Mouse (Mus musculus) macrophage (primary cell): Measurements from ENCODE around the gene Trim63. TPM values are rescaled to one million over a fixed set of nuclear protein-coding genes. Genes with fewer than 3 reads are reported as not detected.
A peak's percentile ranks its signal among the peaks of the same experiment; 100 is the strongest.
"Not testable (repeated sequence)": the region's sequence is repeated elsewhere in the genome, so short reads cannot be mapped to it uniquely, and the experiment has no call there.

Experiments
- H3K27ac ChIP-seq: fragments of 350-480 bp; formaldehyde crosslinking; 2 replicates; pipeline ENCODE4 v1.9.0; 2021
- H3K36me3 ChIP-seq: fragments of 350-480 bp; formaldehyde crosslinking; 2 replicates; pipeline ENCODE4 v1.9.0; 2021; ENCODE audit errors: inconsistent target
- H3K4me3 ChIP-seq: fragments of 350-480 bp; formaldehyde crosslinking; 2 replicates; pipeline ENCODE4 v1.9.0; 2021; ENCODE audit errors: inconsistent target
- H3K79me2 ChIP-seq: fragments of 350-480 bp; formaldehyde crosslinking; 2 replicates; pipeline ENCODE4 v1.9.0; 2021; ENCODE audit errors: inconsistent target
- WGBS: methylation state at CpG from one replicate; pipeline ENCODE4 v1.1.7; 2026; ENCODE audit warnings: inconsistent platforms; ENCODE audit not compliant: missing documents; 5-methylcytosine and 5-hydroxymethylcytosine counted together
- polyA plus RNA-seq: library from polyadenylated mRNA; stranded (reverse); fragments of 250-400 nt; gene quantifications from 3 replicates; pipeline ENCODE4 v1.2.4, GENCODE M21; 2018; ENCODE audit warnings: inconsistent platforms

Trim63 gene
- polyA plus RNA-seq, 1 experiment from 2014 or later, result not detected

DNA sequence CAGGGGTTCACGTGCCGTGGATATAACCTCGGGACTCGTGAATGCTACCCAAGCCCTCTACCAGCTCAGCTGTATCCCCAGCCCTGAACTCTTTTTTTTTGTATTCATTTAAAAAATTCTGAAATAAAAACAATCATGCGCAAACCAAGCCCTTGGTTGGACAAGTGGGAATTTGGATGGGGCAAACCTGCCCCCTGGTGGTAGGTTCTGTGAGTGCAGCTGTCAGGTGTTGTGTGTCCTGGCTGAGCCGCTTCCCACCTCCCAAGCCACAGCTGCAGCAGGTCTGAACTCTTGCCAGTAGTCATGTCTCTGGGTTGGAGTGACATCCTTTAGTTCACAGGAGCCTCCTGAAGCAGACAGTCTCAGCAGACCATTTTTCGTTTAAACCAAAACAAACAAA lies 22.9 kb upstream of the Trim63 start:
- H3K36me3 ChIP-seq, result no peaks in the 10 kb centered on the region
- no peaks in the 10 kb centered on the region for H3K79me2 ChIP-seq
- H3K4me3 ChIP-seq, result no peak overlapping the region
- no peak overlapping the region for H3K27ac ChIP-seq
- 24% methylated on average over 7 of the region's 7 CpGs for WGBS

- H3K79me2 ChIP-seq, result no peaks in the 10 kb centered on the region
- no peak overlapping the region for H3K4me3 ChIP-seq
- H3K27ac ChIP-seq, result no peak overlapping the region
- 74% methylated on average over 18 of the region's 18 CpGs for WGBS
- no peaks in the 10 kb centered on the region for H3K36me3 ChIP-seq
Observed at GRCm38 (mm10) chr4:134293061-134293691, 21.7 kb upstream of the Trim63 start.

GRCm38 (mm10) chr4:134293692-134294163 lies 21.2 kb upstream of the Trim63 start:
- no peak overlapping the region for H3K27ac ChIP-seq
- no peak overlapping the region for H3K4me3 ChIP-seq
- H3K79me2 ChIP-seq, result no peaks in the 10 kb centered on the region
- 62% methylated on average over 9 of the region's 9 CpGs for WGBS
- no peaks in the 10 kb centered on the region for H3K36me3 ChIP-seq

DNA sequence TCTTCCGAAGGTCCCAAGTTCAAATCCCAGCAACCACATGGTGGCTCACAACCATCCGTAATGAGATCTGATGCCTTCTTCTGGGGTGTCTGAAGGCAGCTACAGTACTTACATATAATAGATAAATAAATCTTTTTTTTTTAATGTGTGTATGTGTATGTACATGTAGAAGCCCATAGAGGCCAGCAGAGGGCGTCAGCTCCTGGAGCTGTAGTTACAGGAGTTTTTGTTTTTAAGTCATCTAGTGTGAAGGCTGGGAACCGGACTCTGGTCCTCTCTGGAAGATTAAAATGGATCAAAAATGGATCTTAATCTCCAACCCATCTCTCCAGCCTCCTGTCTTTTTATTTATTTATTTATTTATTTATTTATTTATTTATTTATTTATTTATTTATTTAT lies 18.8 kb upstream of the Trim63 start:
- not testable (repeated sequence) for H3K27ac ChIP-seq, H3K36me3 ChIP-seq, H3K79me2 ChIP-seq, H3K4me3 ChIP-seq
- 94% methylated on average over 4 of the region's 4 CpGs for WGBS

DNA sequence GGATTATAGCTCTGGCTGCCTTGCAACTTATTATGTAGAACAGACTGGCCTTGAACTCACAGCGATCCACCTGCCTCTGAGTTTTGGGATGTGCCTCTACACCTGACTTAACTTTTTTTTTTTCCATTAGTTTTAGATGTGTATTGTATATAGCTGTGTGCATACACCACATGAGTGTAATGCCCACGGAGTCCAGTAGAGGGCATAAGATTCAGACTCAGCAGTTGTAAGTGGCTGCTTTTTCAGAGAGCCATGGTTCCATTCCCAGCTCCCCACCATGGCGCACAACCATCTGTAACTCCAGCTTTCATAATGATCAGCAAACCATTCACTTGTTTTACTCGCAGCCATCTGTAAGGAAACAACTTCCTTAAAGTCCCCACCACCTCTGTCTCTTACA lies 18.4 kb upstream of the Trim63 start:
- WGBS, result 95% methylated on average over 4 of the region's 4 CpGs
- H3K36me3 ChIP-seq, result no peaks in the 10 kb centered on the region
- no peaks in the 10 kb centered on the region for H3K79me2 ChIP-seq
- H3K4me3 ChIP-seq, result no peak overlapping the region
- no peak overlapping the region for H3K27ac ChIP-seq

DNA sequence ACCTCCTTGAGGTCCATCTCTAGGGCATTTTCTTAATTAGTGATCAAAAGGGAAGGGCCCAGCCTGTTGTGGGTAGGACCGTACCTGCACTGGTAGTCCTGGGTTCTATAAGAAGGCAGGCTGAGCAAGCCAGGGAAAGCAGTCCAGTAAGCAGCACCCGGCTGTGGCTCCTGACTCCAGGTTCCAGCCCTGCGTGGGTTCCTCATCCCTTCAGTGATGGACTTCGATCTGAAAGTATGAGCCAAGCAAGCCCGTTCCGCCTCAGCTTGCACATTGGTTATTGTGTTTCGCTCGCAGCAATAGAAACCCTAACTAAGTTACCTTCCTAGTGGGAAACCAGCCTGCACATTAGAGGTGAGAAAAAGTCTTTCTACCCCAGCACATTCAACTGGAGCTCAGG lies 17.6 kb upstream of the Trim63 start:
- 98% methylated on average over 8 of the region's 8 CpGs for WGBS
- no peaks in the 10 kb centered on the region for H3K36me3 ChIP-seq
- H3K4me3 ChIP-seq, result no peak overlapping the region
- no peaks in the 10 kb centered on the region for H3K79me2 ChIP-seq
- H3K27ac ChIP-seq, result no peak overlapping the region

DNA sequence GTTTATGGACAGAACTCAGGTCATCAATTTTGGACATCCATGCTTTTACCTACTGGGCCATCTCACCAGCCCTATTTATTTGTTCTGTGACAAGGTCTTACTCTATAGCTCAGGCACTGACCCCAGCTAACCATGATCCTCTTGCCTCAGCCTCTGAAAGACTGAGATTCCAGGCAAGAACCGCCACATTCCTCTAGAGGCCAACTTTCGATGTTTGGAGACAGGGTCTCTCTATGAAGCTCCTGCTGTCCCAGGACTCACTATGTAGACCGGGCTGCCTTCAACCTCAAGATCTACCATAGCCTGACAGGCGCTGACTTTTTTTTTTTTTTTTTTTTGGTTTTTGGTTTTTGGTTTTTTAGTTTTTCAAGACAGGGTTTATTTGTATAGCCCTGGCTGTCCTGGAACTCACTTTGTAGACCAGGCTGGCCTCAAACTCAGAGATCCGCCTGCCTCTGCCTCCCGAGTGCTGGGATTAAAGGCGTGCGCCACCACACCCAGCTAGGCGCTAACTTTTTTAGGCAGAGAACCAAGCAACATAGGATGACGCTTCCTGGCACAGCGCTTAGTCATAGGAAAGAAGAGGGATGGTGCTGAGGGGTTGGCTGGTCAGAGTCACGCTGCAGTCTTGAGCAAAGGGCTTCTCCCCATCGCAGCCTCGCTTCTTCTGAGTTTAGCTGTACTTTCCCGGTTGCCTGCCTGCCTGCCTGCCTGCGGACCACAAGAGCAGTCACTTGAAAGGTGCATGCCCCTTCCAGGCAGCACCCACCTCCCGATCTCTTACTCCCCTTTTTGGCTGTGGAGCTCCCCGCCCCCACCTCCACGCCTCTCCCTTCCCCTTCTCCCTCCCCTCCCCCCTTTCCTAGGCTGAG lies 16.1 kb upstream of the Trim63 start:
- 79% methylated on average over 15 of the region's 19 CpGs for WGBS
- peak overlapping the region; percentile 51 for H3K27ac ChIP-seq

DNA sequence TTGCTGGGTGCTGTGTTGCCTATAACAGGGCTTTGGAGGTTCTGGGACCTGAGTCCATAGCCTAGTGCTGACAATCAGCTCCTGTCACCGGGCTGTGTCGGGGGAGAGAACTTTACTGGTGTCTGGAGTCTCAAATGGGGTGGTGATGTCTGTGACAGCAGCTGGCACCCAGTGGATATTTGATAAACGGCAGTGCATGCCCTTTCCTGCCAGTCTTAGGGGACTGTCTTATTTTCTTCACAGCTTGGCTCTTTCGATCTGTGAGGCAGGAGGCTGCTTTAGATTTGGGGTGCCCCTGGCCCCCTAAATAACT lies 15.5 kb upstream of the Trim63 start:
- Histone ChIP-seq H3K27ac (peak overlapping the region; percentile 51), H3K4me3 (no peak overlapping the region), H3K79me2 (no peaks in the 10 kb centered on the region), H3K36me3 (no peaks in the 10 kb centered on the region)
- WGBS, result 34% methylated on average over 4 of the region's 4 CpGs

More for the DNA sequence above, 16.1 kb upstream of the Trim63 start:
- H3K36me3 ChIP-seq, result no peaks in the 10 kb centered on the region
- H3K79me2 ChIP-seq, result no peaks in the 10 kb centered on the region
- no peak overlapping the region for H3K4me3 ChIP-seq

DNA sequence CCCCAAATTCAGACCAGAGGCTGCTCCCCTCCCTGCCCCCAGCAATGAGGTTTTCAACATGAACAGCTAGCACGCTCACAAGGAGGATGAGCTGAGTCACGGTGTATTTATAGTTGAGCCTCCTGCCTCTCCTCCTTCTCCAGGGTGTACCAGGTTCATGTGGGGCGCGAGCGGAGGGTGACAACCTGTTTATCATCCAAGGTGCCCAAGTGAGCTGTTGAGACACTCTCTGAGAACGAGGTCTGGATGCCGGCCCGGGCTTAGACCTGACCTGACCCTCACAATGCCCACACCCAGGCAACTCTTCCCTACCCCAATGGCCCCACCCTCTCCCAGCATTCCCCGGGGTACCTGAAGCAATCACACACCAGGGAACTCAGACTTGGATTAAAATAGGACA lies 14.6 kb upstream of the Trim63 start:
- 10% methylated on average over 9 of the region's 9 CpGs for WGBS
- Histone ChIP-seq H3K27ac (peak overlapping the region; percentile 51), H3K79me2 (no peaks in the 10 kb centered on the region), H3K36me3 (no peaks in the 10 kb centered on the region), H3K4me3 (peak overlapping the region; percentile 3; the same call in 1 of the 2 replicates)

- WGBS, result 92% methylated on average over 5 of the region's 5 CpGs
- Histone ChIP-seq H3K36me3 (no peaks in the 10 kb centered on the region), H3K4me3 (no peak overlapping the region), H3K79me2 (no peaks in the 10 kb centered on the region), H3K27ac (no peak overlapping the region)
Observed at GRCm38 (mm10) chr4:134302084-134302483, 12.8 kb upstream of the Trim63 start.

- Histone ChIP-seq H3K4me3 (no peak overlapping the region), H3K27ac (no peak overlapping the region), H3K36me3 (no peaks in the 10 kb centered on the region), H3K79me2 (no peaks in the 10 kb centered on the region)
- 69% methylated on average over 2 of the region's 2 CpGs for WGBS
Observed at GRCm38 (mm10) chr4:134306963-134307362, 8.0 kb upstream of the Trim63 start.

- H3K4me3 ChIP-seq, result no peak overlapping the region
- H3K27ac ChIP-seq, result no peak overlapping the region
- 11% methylated on average over 11 of the region's 12 CpGs for WGBS
- no peaks in the 10 kb centered on the region for H3K36me3 ChIP-seq
- H3K79me2 ChIP-seq, result no peaks in the 10 kb centered on the region
Observed at GRCm38 (mm10) chr4:134307367-134308072, 7.4 kb upstream of the Trim63 start.

- H3K36me3 ChIP-seq, result no peaks in the 10 kb centered on the region
- no peak overlapping the region for H3K4me3 ChIP-seq
- no peaks in the 10 kb centered on the region for H3K79me2 ChIP-seq
- H3K27ac ChIP-seq, result no peak overlapping the region
- WGBS, result 89% methylated on average over 7 of the region's 7 CpGs
Observed at GRCm38 (mm10) chr4:134310106-134310505, 4.8 kb upstream of the Trim63 start.

DNA sequence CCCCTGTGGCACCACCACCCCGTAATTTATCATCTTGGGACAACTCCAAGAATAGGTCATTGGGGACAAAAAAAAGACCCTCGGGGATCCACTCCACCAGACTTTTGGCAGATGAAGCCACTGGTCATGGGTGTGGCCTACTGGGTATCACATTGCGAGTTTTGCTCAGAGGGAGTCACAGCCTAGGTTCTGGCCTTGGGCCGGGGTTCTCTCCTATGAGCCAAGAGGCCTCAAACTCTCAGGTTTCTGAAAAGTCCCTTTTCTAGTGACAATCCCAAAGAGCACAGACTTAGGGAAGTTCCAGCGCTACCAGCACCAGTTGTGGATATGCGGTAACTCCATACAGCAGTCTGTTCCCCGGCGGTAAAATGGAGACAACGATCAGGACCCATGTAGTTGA lies 4.3 kb upstream of the Trim63 start:
- no peak overlapping the region for H3K4me3 ChIP-seq
- no peaks in the 10 kb centered on the region for H3K79me2 ChIP-seq
- no peak overlapping the region for H3K27ac ChIP-seq
- 89% methylated on average over 9 of the region's 9 CpGs for WGBS
- H3K36me3 ChIP-seq, result no peaks in the 10 kb centered on the region

GRCm38 (mm10) chr4:134311784-134312183 lies 3.1 kb upstream of the Trim63 start:
- H3K27ac ChIP-seq, result no peak overlapping the region

More at GRCm38 (mm10) chr4:134311784-134312183, 3.1 kb upstream of the Trim63 start:
- 77% methylated on average over 9 of the region's 9 CpGs for WGBS
- Histone ChIP-seq H3K4me3 (no peak overlapping the region), H3K36me3 (no peaks in the 10 kb centered on the region), H3K79me2 (no peaks in the 10 kb centered on the region)
